Mouse (Mus musculus) midbrain, embryonic 12.5 days (tissue): ENCODE results near the gene Dlg3. TPM values are rescaled to one million over a fixed set of nuclear protein-coding genes. Genes with fewer than 3 reads are reported as not detected.

Experiments used
- ATAC-seq: fragments of 200-750 bp; cut with Nextera tagmentation; 2 replicates; pipeline ENCODE4 v1.8.0; 2017; ENCODE audit warnings: low read depth, moderate TSS enrichment, moderate library complexity; ENCODE audit not compliant: low FRiP score
- H3K27ac ChIP-seq: fragments of 300-500 bp; sonication (generic); replicated peaks from 2 replicates; pipeline ENCODE4 v1.5.1; 2016; ENCODE audit warnings: mild to moderate bottlenecking
- H3K27me3 ChIP-seq: fragments of 300-500 bp; sonication (generic); 2 replicates; pipeline ENCODE4 v1.6.1; 2016; ENCODE audit warnings: mild to moderate bottlenecking
- H3K36me3 ChIP-seq: fragments of 300-500 bp; sonication (generic); 2 replicates; pipeline ENCODE4 v1.6.1; 2016
- H3K4me1 ChIP-seq: fragments of 300-500 bp; sonication (generic); 2 replicates; pipeline ENCODE4 v1.6.1; 2016
- H3K4me2 ChIP-seq: fragments of 300-500 bp; sonication (generic); replicated peaks from 2 replicates; pipeline ENCODE4 v1.6.1; 2016; ENCODE audit warnings: mild to moderate bottlenecking, moderate library complexity
- H3K4me3 ChIP-seq: fragments of 300-500 bp; sonication (generic); 2 replicates; pipeline ENCODE4 v1.5.1; 2016; ENCODE audit warnings: mild to moderate bottlenecking
- H3K9ac ChIP-seq: fragments of 300-500 bp; sonication (generic); replicated peaks from 2 replicates; pipeline ENCODE4 v1.6.1; 2016; ENCODE audit warnings: mild to moderate bottlenecking, moderate library complexity
- H3K9me3 ChIP-seq: fragments of 300-500 bp; sonication (generic); 2 replicates; pipeline ENCODE4 v1.6.1; 2016; ENCODE audit warnings: mild to moderate bottlenecking
- WGBS: fragments of 180-500 bp; shearing (Covaris S2); methylation state at CpG from one replicate; pipeline ENCODE4 v1.1.7; 2016; 5-methylcytosine and 5-hydroxymethylcytosine counted together
- polyA plus RNA-seq: library from polyadenylated mRNA; unstranded; fragments of >200 nt; fragmentation: Nextera tagmentation; extraction: Ambion mirVana; gene quantifications from 2 replicates; pipeline ENCODE4 v1.2.1, GENCODE M21; 2016

Gene Dlg3
- polyA plus RNA-seq, 1 experiment from 2014 or later, result 20.8 TPM

DNA sequence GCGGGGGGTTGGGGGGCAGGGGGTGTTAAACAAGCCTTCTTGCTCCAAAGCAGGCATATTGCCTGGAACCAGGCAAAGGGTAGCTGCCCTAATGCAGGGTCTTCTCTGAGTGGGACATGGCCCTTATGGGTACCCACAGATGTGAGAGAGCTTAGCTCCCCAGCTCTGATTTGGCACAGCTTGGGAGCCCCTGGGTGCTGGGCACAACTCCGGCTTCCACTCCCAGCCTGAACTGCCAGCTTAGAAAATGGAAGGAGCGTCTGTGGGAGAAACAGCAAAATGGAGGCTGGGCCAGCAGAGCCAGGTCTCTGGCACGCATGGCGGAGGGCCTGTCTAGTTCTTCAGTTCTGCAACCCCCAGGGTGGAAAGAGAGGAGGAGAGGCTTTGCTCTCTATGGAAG, 1.8 kb downstream of the Dlg3 start:
- Histone ChIP-seq H3K4me1 (0 out of 2 replicates have a peak, but pooled peaks cover 3% of the 10 kb centered on the region), H3K4me2 (peak overlapping the region; percentile 74), H3K36me3 (no peaks in the 10 kb centered on the region), H3K27ac (no peak overlapping the region), H3K27me3 (peaks cover 7% of the 10 kb centered on the region), H3K9ac (0 out of 2 replicates have a peak overlapping the region, but pooled peaks have one; percentile 78), H3K9me3 (no peaks in the 10 kb centered on the region), H3K4me3 (peak overlapping the region; percentile 65)
- no peak for ATAC-seq
- WGBS, result 92% methylated on average over 5 of the region's 5 CpGs

DNA sequence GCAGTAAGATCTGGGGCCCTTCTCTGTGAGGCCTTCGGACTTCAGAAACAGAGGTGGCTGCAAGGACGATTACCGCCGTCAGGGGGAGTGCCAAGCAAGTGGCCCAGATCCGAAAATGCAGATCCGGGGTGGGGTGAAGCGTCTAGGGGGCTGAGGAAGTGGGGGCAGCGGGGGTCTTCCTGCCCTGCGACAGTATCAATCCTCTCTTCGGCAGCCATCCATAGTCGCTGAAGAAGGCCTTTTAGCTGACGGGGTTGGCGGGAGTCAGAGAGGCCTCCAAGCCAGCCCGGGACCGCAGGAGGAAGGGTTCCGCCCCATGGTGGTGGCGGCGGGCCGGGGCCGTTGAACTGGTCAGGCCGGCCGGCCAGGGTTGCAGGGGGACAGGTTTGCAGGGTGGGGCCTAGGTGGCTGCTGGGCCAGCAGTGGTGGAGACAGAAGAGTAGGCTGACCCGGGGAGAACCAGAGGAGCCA, 6.9 kb downstream of the Dlg3 start:
- no peaks in the 10 kb centered on the region for H3K27me3 ChIP-seq
- H3K36me3 ChIP-seq, result no peaks in the 10 kb centered on the region
- 0 out of 2 replicates have a peak, but pooled peaks cover 6% of the 10 kb centered on the region for H3K4me1 ChIP-seq
- peak overlapping the region; percentile 46; the same call in 1 of the 2 replicates for H3K9ac ChIP-seq
- 16% methylated on average over 23 of the region's 23 CpGs for WGBS
- no peak for ATAC-seq
- no peak overlapping the region for H3K27ac ChIP-seq
- H3K4me2 ChIP-seq, result peak overlapping the region; percentile 54
- no peaks in the 10 kb centered on the region for H3K9me3 ChIP-seq
- H3K4me3 ChIP-seq, result peak overlapping the region; percentile 40

DNA sequence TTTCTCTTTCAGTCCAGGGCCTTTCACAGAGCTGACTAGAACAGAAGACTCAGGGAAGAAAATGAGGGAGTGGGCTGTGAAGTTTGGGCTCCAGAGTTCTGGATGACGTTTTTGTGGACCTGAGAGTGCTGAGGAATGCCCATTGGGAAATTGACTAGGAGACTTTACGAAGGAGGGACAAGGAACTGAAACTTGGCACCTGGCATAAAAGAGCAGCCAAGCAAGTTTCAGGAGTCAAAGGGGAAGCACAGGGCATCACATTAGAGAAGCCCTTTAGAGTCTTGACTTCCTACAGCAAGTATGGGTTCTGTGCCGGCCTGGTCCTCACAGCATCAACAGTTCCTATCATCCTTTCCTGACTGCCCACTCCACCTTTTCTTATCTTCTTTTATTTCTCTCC, 7.9 kb downstream of the Dlg3 start:
- Histone ChIP-seq H3K9me3 (no peaks in the 10 kb centered on the region), H3K27me3 (no peaks in the 10 kb centered on the region), H3K4me2 (no peak overlapping the region), H3K9ac (no peak overlapping the region), H3K4me1 (peaks cover 16% of the 10 kb centered on the region; the same call in 1 of the 2 replicates), H3K36me3 (no peaks in the 10 kb centered on the region), H3K4me3 (no peak overlapping the region), H3K27ac (no peak overlapping the region)
- ATAC-seq, result no peak
- WGBS, result 91% methylated on average over 3 of the region's 3 CpGs

DNA sequence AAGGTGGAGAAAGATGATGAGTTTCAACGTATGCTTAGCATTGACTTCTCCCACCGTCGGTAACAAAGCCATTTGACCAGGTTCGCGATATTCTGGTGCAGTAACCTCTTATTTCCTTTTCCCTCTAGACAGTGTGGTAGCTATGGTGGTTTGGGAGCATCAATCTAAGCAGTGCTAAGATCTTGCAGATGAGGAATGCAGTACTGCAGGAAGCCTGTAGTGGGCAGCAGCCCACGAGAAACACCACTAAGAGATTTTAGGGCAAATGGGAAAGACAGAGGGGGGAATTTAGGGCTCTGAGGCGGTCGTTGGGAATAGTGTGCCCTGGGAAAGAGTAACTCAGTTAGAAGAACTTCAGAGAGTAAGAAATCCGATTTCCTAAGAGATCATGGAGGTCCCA, 9.0 kb downstream of the Dlg3 start:
- ATAC-seq, result peak; percentile 67
- Histone ChIP-seq H3K4me1 (peaks cover 22% of the 10 kb centered on the region), H3K4me3 (peak overlapping the region; percentile 57), H3K9me3 (no peaks in the 10 kb centered on the region), H3K27ac (peak overlapping the region; percentile 88), H3K36me3 (no peaks in the 10 kb centered on the region), H3K27me3 (no peaks in the 10 kb centered on the region), H3K4me2 (peak overlapping the region; percentile 60), H3K9ac (no peak overlapping the region)
- WGBS, result 15% methylated on average over 9 of the region's 9 CpGs

DNA sequence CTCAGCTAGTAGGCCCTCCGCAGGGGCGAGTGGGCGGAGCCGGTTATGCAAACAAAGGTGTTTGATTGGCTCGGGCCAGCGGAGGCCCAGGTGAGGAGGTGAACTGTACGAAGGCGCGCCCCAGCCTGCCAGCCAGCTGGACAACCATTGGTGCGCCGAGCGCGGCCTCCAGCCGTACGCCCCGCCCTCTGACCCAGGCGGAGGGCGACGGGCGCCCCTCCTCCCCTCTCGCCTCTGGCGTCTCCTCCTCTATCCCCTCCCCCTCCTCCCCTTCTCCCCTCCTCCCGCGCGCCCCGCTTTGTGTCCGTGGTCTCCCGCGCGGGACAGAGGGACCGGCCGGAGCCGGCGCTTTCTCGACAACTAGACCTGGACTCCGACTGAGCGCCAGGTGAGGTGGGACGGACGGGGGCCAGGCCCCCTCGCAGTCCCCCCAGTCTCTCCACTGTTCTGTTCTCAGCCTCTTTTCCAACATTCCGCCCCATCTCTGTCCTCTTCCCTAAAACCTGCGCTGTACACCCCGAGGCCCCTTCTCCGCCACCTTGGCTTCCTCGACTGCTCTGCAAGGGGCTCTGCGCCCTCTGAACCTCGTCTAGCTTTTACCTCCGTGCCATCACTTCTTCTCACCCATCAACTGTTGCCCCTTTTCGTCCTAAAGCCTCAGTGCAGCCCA, 9.6 kb downstream of the Dlg3 start:
- peak overlapping the region; percentile 88 for H3K27ac ChIP-seq
- H3K4me2 ChIP-seq, result peak overlapping the region; percentile 60
- H3K9ac ChIP-seq, result peak overlapping the region; percentile 72
- 19% methylated on average over 45 of the region's 49 CpGs for WGBS
- H3K36me3 ChIP-seq, result no peaks in the 10 kb centered on the region
- ATAC-seq, result peak; percentile 95
- peaks cover 22% of the 10 kb centered on the region for H3K4me1 ChIP-seq
- H3K9me3 ChIP-seq, result no peaks in the 10 kb centered on the region
- H3K4me3 ChIP-seq, result peak overlapping the region; percentile 57
- H3K27me3 ChIP-seq, result no peaks in the 10 kb centered on the region

DNA sequence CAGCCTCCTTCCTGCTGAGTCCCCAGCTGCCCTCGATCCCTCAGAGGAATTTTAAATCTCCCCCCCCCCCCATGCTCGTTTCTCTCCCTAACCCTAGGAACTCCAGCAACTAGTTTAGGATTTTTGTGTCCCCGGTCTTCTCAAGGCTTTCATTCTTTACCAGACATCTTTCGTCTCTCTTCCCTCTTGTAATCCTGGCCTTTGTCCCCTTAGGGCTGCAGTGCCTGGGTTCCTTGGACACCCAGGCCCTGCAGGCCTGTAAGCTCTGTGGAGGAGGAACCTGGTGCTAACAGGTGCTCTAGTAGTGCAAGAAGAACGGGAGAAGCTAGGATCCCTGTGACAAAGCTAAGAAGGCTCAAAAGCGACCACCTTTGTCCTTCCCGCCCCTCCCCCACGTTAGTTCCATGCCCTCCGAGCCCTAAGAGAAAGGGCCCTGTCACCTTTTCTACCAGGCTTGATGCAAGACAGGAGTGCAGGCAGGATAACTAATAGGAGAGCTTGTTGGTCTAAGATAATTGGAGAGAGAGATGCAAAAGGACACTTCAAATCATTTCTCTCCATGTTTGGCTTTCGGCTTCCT, 10.2 kb downstream of the Dlg3 start:
- no peak; the same call in 1 of the 2 replicates for ATAC-seq
- H3K9me3 ChIP-seq, result no peaks in the 10 kb centered on the region
- 24% methylated on average over 10 of the region's 10 CpGs for WGBS

DNA sequence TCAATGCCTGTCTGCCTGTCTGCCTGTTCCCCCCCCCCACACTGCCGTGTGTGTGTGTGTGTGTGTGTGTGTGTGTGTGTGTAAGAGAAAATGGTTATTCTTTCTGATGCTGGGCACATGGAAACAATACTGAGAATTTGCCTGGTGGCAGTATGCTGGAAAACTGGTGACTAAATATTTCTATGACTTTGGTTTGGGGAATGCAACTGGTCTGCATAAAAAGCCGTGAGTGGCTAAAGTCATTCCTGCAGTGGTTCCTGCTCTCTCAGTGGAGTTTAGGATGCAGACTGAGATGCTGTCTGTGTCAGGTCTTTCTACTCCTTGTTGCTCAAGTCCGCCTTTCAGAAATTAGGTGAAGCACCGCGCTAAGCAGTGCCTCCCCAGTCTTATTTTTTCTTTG, 10.9 kb downstream of the Dlg3 start:
- WGBS, result 34% methylated on average over 5 of the region's 5 CpGs
- Histone ChIP-seq H3K36me3 (no peaks in the 10 kb centered on the region), H3K27me3 (no peaks in the 10 kb centered on the region), H3K9me3 (no peaks in the 10 kb centered on the region), H3K27ac (no peak overlapping the region), H3K9ac (peak overlapping the region; percentile 72), H3K4me3 (peak overlapping the region; percentile 57), H3K4me1 (peaks cover 22% of the 10 kb centered on the region), H3K4me2 (peak overlapping the region; percentile 60)
- ATAC-seq, result no peak

More for the DNA sequence above, 10.2 kb downstream of the Dlg3 start:
- Histone ChIP-seq H3K4me3 (peak overlapping the region; percentile 57), H3K4me1 (peaks cover 22% of the 10 kb centered on the region), H3K27ac (peak overlapping the region; percentile 88), H3K27me3 (no peaks in the 10 kb centered on the region), H3K9ac (peak overlapping the region; percentile 72), H3K4me2 (peak overlapping the region; percentile 60), H3K36me3 (no peaks in the 10 kb centered on the region)

DNA sequence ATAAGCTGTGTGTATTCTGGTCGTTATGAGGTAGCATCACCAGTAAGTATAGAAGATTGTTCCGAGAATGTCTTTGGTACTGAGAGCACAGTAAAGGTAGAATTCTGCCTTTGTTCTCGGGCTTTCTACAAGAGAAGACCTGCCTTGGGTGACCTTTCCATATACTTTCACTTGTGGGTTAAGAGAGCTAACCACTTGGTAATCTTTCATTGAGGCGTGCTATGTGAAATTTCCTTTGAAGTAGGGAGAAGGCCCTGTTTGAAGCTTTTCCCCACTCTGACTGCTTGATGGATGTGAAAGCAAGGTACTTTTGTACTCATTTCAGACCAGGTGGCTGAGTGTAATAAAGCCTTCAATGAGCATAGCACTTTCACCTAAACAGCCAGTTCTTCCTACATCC, 21.8 kb downstream of the Dlg3 start:
- Histone ChIP-seq H3K9ac (no peak overlapping the region), H3K36me3 (no peaks in the 10 kb centered on the region), H3K27ac (no peak overlapping the region), H3K4me2 (no peak overlapping the region), H3K9me3 (no peaks in the 10 kb centered on the region), H3K4me3 (no peak overlapping the region), H3K4me1 (no peaks in the 10 kb centered on the region), H3K27me3 (no peaks in the 10 kb centered on the region)
- no peak for ATAC-seq
- WGBS, result 93% methylated on average over 4 of the region's 4 CpGs

DNA sequence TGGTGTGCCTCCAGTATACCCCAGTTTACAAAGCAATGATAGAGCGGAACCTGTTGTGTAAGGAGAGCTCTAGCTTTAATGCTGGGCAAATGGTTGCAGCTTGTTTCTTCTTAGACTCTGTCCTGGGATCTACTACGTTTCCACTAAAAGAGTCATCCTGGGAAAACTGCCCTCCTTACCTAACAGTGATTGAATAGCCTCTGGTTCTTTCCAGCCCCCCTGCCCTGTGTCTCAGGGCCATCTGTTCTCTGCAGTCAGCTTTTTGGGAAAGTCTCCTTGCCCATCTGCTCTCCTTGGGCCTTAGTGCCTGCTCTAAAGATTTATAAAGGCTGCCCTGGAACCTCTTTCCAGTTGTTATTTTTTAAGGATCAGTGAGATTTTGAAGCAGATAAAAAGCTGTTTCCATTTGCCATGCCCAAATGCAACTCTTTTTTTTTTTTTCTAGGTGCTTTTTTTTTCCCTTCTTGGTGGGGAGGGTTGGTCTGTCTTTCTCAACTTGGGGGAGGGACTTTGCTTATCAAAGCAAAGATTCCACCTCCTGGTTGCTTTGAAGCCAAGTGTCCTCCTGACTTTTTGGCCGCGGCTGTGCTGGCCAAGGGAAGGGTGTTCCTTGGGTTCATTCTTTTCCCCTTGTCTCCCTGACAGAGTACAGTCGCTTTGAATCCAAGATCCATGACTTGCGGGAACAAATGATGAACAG, 28.7 kb downstream of the Dlg3 start:
- 77% methylated on average over 6 of the region's 6 CpGs for WGBS
- Histone ChIP-seq H3K4me2 (no peak overlapping the region), H3K4me1 (peaks cover 5% of the 10 kb centered on the region; the same call in 1 of the 2 replicates), H3K36me3 (peaks cover 13% of the 10 kb centered on the region; the same call in 1 of the 2 replicates), H3K9me3 (no peaks in the 10 kb centered on the region), H3K27ac (no peak overlapping the region), H3K9ac (no peak overlapping the region), H3K27me3 (peaks cover 11% of the 10 kb centered on the region; the same call in 1 of the 2 replicates), H3K4me3 (no peak overlapping the region)
- ATAC-seq, result no peak

DNA sequence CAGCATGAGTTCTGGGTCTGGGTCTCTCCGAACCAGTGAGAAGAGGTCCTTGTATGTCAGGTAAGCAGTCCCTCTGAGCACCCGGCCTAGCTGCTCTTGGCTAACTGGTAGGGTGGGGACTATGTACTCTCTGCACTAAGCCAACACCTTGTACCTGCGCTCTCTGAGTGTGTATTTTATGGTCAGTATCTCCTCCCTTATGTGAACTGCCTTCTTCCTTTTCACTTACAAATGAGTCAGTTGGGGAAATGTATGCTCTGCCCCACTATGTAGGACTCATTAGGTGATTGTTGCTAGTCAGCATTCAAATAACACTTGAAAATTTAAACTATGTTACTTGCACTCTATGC, 29.2 kb downstream of the Dlg3 start:
- no peak for ATAC-seq
- WGBS, result 94% methylated on average over 3 of the region's 3 CpGs
- no peak overlapping the region for H3K9ac ChIP-seq
- H3K27ac ChIP-seq, result no peak overlapping the region
- H3K4me3 ChIP-seq, result no peak overlapping the region
- no peaks in the 10 kb centered on the region for H3K9me3 ChIP-seq
- H3K27me3 ChIP-seq, result peaks cover 11% of the 10 kb centered on the region; the same call in 1 of the 2 replicates
- no peak overlapping the region for H3K4me2 ChIP-seq
- H3K4me1 ChIP-seq, result peaks cover 5% of the 10 kb centered on the region; the same call in 1 of the 2 replicates
- H3K36me3 ChIP-seq, result peaks cover 13% of the 10 kb centered on the region; the same call in 1 of the 2 replicates

DNA sequence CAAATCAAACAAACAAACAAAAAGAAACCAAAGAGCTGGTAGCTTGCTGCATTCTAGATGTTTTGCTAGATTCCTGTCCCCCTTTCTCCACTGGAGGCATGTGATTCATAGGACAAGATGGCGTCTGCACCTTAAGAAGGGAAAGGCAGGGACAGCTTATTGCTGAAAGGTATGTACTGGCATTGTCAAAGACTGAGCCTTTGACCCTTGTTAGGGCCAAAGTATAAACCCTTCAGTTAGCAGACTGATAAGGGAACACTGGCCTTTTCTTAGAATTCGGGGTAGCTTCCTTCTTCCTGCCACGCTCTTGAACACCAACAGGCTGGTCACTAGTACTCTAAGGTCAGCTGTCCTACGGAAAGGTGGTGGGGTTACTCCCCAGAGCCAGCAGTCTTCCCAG, 29.8 kb downstream of the Dlg3 start:
- no peak for ATAC-seq
- Histone ChIP-seq H3K27ac (no peak overlapping the region), H3K4me1 (peaks cover 5% of the 10 kb centered on the region; the same call in 1 of the 2 replicates), H3K36me3 (peaks cover 13% of the 10 kb centered on the region; the same call in 1 of the 2 replicates), H3K4me3 (no peak overlapping the region), H3K9ac (no peak overlapping the region), H3K4me2 (no peak overlapping the region), H3K9me3 (no peaks in the 10 kb centered on the region), H3K27me3 (peaks cover 11% of the 10 kb centered on the region; the same call in 1 of the 2 replicates)
- WGBS, result 95% methylated on average over 4 of the region's 4 CpGs
